21 mouse cellular contexts compared by ENCODE assay signal in genomic region chr1:127098871-127099420, GRCm38 (mm10).
"Had no signal": no experiment of that assay in that cellular context is flagged by ENCODE, and none has a peak within 500 bp of the region (broad histone marks: within the 10 kb centered on the region; RNA-seq: fewer than 3 reads in every experiment).

No protein-coding gene starts in this region.

- DNase-seq: kidney, adult 18-20 months; kidney, adult 9 months; kidney, postnatal 14 days; liver; lung, adult 18-20 months; lung, postnatal 14 days; right cerebral cortex, adult 18-20 months; right cerebral cortex, postnatal 14 days; right cerebral cortex, postnatal 4 days; thymus, postnatal 25 days had no signal

- H3K4me1 ChIP-seq: limb, embryonic 10.5 days; liver, embryonic 12.5 days; liver, embryonic 15.5 days; lung, embryonic 15.5 days; midbrain, embryonic 12.5 days; midbrain, embryonic 15.5 days; neural tube, embryonic 13.5 days; stomach, embryonic 15.5 days had no signal

- ATAC-seq: liver, embryonic 12.5 days; midbrain, embryonic 15.5 days had no signal

- H3K9ac ChIP-seq: limb, embryonic 13.5 days; liver, embryonic 12.5 days; liver, embryonic 15.5 days; lung, embryonic 15.5 days; midbrain, embryonic 12.5 days; midbrain, embryonic 15.5 days; neural tube, embryonic 13.5 days; stomach, embryonic 15.5 days had no signal

- H3K9me3 ChIP-seq: limb, embryonic 10.5 days; liver, embryonic 12.5 days; liver, embryonic 15.5 days; lung, embryonic 15.5 days; midbrain, embryonic 12.5 days; midbrain, embryonic 15.5 days; neural tube, embryonic 13.5 days; stomach, embryonic 15.5 days had no signal

- H3K4me2 ChIP-seq: limb, embryonic 13.5 days; liver, embryonic 12.5 days; liver, embryonic 15.5 days; lung, embryonic 15.5 days; midbrain, embryonic 12.5 days; midbrain, embryonic 15.5 days; neural tube, embryonic 13.5 days; stomach, embryonic 15.5 days had no signal

- H3K27me3 ChIP-seq: limb, embryonic 13.5 days; liver, embryonic 12.5 days; liver, embryonic 15.5 days; lung, embryonic 15.5 days; midbrain, embryonic 12.5 days; midbrain, embryonic 15.5 days; neural tube, embryonic 13.5 days; stomach, embryonic 15.5 days had no signal

- H3K36me3 ChIP-seq: limb, embryonic 10.5 days; limb, embryonic 13.5 days; liver, embryonic 12.5 days; liver, embryonic 15.5 days; lung, embryonic 15.5 days; midbrain, embryonic 12.5 days; midbrain, embryonic 15.5 days; neural tube, embryonic 13.5 days; stomach, embryonic 15.5 days had no signal

- H3K4me3 ChIP-seq: limb, embryonic 10.5 days; limb, embryonic 13.5 days; liver, embryonic 12.5 days; liver, embryonic 15.5 days; lung, embryonic 15.5 days; midbrain, embryonic 12.5 days; midbrain, embryonic 15.5 days; myocyte; neural tube, embryonic 13.5 days; stomach, embryonic 15.5 days had no signal

- H3K27ac ChIP-seq: limb, embryonic 10.5 days; limb, embryonic 13.5 days; liver, embryonic 12.5 days; liver, embryonic 15.5 days; lung, embryonic 15.5 days; macrophage; midbrain, embryonic 12.5 days; midbrain, embryonic 15.5 days; neural tube, embryonic 13.5 days; stomach, embryonic 15.5 days had no signal
